Mouse (Mus musculus) small intestine, adult 2 months (tissue): ENCODE results near the gene Dab2ip. TPM values are rescaled to one million over a fixed set of nuclear protein-coding genes. Genes with fewer than 3 reads are reported as not detected.

Experiments used
- H3K27ac ChIP-seq: fragments of 200-500 bp; 2 replicates; pipeline ENCODE4 v1.5.1; 2012; ENCODE audit warnings: low read depth, low read length, control low read depth, inconsistent platforms; ENCODE audit not compliant: insufficient read depth
- H3K27me3 ChIP-seq: fragments of 200-500 bp; 2 replicates; pipeline ENCODE4 v1.6.1; 2012; ENCODE audit warnings: mild to moderate bottlenecking, moderate library complexity, low read length, inconsistent platforms; ENCODE audit not compliant: control insufficient read depth, insufficient read depth
- H3K36me3 ChIP-seq: fragments of 200-500 bp; 2 replicates; pipeline ENCODE4 v1.6.1; 2012; ENCODE audit warnings: mild to moderate bottlenecking, low read length, control low read depth, inconsistent platforms; ENCODE audit not compliant: control insufficient read depth, insufficient read depth
- H3K4me1 ChIP-seq: fragments of 200-500 bp; 2 replicates; pipeline ENCODE4 v1.6.1; 2012; ENCODE audit warnings: low read length, inconsistent platforms, mixed read lengths; ENCODE audit not compliant: control insufficient read depth, insufficient read depth, insufficient read length
- H3K4me3 ChIP-seq: fragments of 200-500 bp; 2 replicates; pipeline ENCODE4 v1.5.1; 2012; ENCODE audit warnings: low read depth, mild to moderate bottlenecking, control low read depth, inconsistent platforms, low read length, moderate library complexity
- CTCF ChIP-seq: fragments of 200-500 bp; IDR thresholded peaks from 2 replicates; pipeline ENCODE4 v1.5.1; 2012; ENCODE audit warnings: low read depth, mild to moderate bottlenecking, control low read depth, inconsistent platforms, low read length, moderate library complexity, mixed read lengths; ENCODE audit not compliant: insufficient replicate concordance, insufficient read length; ENCODE audit errors: extremely low read depth
- POLR2A ChIP-seq: fragments of 200-500 bp; IDR thresholded peaks from 2 replicates; pipeline ENCODE4 v1.6.1; 2012; ENCODE audit warnings: low read depth, mild to moderate bottlenecking, control low read depth, inconsistent platforms, low read length, moderate library complexity
- WGBS: fragments of 180-500 bp; shearing (Covaris S2); methylation state at CpG from one replicate; pipeline ENCODE4 v1.1.7; 2018; 5-methylcytosine and 5-hydroxymethylcytosine counted together
- polyA plus RNA-seq: library from polyadenylated mRNA; depleted of rRNA; stranded (reverse); fragments of >200 nt; gene quantifications from 2 replicates; pipeline ENCODE4 v1.2.3, GENCODE M21; 2012

Gene Dab2ip
- polyA plus RNA-seq, 1 experiment, result 140 TPM

DNA sequence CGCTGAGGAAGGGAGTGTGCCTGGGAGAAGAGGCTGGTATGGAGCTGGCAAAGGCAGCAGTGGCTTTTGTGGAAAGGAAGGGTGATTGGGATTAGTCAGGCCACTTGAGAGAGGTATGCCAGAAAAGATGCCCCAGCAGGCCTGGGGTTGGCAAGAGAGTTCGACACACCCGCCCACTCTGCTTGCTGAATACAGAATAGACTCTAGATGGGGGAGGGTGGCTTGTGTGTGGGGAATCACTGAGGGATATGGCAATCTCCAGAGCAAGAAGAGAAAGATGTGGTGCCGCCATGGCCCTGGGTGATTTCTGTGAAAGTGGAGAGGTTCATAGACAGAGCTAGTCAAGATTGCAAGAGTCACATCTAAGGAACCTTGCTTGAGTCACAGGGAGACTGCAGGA lies 53.6 kb downstream of the Dab2ip start:
- Histone ChIP-seq H3K27ac (no peak overlapping the region), H3K4me3 (no peak overlapping the region), H3K36me3 (no peaks in the 10 kb centered on the region), H3K27me3 (no peaks in the 10 kb centered on the region), H3K4me1 (peaks cover 12% of the 10 kb centered on the region)
- TF ChIP-seq POLR2A (no peak), CTCF (no peak)
- WGBS, result 88% methylated on average over 4 of the region's 4 CpGs

- no peak overlapping the region for H3K4me3 ChIP-seq
- H3K27me3 ChIP-seq, result no peaks in the 10 kb centered on the region
- WGBS, result 89% methylated on average over 7 of the region's 7 CpGs
- no peaks in the 10 kb centered on the region for H3K36me3 ChIP-seq
- peaks cover 19% of the 10 kb centered on the region for H3K4me1 ChIP-seq
- TF ChIP-seq POLR2A (no peak), CTCF (no peak)
- H3K27ac ChIP-seq, result no peak overlapping the region
Observed at GRCm38 (mm10) chr2:35612297-35612696, 54.2 kb downstream of the Dab2ip start.

DNA sequence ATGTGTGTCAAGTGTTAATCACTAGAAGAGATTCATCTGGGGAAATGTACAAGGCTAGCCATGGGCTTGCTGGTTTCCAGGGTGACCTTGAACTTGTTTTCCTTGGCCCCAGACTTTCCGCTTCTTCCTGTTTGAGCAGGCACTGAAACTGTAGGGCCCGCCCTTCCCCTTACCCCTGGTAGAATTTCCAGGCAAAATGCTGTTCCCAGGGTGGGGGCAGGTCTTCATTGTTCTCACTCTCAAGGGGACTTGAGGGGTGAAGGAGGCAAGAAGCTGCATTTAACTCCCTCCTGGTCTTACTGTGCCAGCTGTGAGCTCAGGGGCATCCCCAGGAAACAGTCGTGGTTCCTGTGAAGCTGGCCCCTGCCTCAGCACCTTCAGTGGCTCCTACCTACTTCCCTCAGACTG lies 55.9 kb downstream of the Dab2ip start:
- H3K27ac ChIP-seq, result no peak overlapping the region
- peaks cover 22% of the 10 kb centered on the region for H3K4me1 ChIP-seq

DNA sequence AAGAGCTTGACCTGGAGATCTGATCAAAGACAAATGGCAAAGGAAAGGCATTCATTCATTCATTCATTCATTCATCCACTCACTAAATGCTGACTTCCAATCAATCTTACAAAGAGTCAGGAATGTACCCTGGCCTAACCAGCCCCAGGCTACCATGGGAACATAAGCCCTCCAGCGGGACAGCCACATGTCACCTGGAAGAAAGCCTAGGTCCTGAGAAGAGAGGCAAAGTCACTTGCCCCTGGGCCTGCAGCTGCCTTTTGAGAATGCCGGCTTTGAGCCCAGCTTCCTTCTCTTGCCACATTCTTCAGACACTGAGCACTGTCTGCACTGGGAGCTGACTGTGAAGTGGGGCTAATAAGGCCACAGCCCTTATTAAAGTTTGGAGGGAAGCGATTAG lies 56.3 kb downstream of the Dab2ip start:
- H3K4me3 ChIP-seq, result no peak overlapping the region
- H3K36me3 ChIP-seq, result no peaks in the 10 kb centered on the region
- peaks cover 22% of the 10 kb centered on the region for H3K4me1 ChIP-seq
- H3K27me3 ChIP-seq, result no peaks in the 10 kb centered on the region
- 64% methylated on average over 3 of the region's 3 CpGs for WGBS
- TF ChIP-seq POLR2A (no peak), CTCF (no peak)
- H3K27ac ChIP-seq, result no peak overlapping the region

More for the DNA sequence above, 55.9 kb downstream of the Dab2ip start:
- Histone ChIP-seq H3K36me3 (no peaks in the 10 kb centered on the region), H3K4me3 (no peak overlapping the region), H3K27me3 (no peaks in the 10 kb centered on the region)
- 62% methylated on average over 3 of the region's 3 CpGs for WGBS
- TF ChIP-seq POLR2A (no peak), CTCF (no peak)

GRCm38 (mm10) chr2:35615366-35615765 lies 57.3 kb downstream of the Dab2ip start:
- no peaks in the 10 kb centered on the region for H3K36me3 ChIP-seq
- H3K27ac ChIP-seq, result no peak overlapping the region
- TF ChIP-seq POLR2A, result no peak
- no peak for TF ChIP-seq CTCF
- no peaks in the 10 kb centered on the region for H3K27me3 ChIP-seq
- H3K4me1 ChIP-seq, result peaks cover 20% of the 10 kb centered on the region
- 66% methylated on average over 4 of the region's 4 CpGs for WGBS
- no peak overlapping the region for H3K4me3 ChIP-seq

DNA sequence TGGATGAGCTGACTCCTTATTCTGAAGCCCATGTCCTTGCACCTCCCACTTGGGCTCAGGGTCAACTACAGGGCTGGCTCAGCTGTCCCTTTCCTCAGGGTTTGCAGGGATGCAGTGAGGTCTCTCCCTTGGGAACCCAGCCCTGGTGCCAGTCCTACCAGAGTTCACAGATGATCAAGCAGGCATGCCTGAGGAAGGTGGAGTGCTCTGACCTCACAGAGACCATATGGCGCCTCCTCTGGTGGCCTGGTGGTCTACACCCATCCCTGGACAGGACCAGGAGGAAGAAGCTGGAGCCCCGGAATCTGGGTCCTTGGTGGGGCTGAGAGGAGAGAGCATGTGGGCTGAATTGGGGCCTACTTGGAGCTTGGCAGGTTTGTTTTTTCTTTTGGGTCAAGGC lies 57.9 kb downstream of the Dab2ip start:
- H3K27me3 ChIP-seq, result no peaks in the 10 kb centered on the region
- H3K4me3 ChIP-seq, result no peak overlapping the region
- no peak for TF ChIP-seq POLR2A
- no peak for TF ChIP-seq CTCF
- WGBS, result 86% methylated on average over 2 of the region's 2 CpGs
- peaks cover 19% of the 10 kb centered on the region for H3K4me1 ChIP-seq
- no peaks in the 10 kb centered on the region for H3K36me3 ChIP-seq
- H3K27ac ChIP-seq, result no peak overlapping the region

DNA sequence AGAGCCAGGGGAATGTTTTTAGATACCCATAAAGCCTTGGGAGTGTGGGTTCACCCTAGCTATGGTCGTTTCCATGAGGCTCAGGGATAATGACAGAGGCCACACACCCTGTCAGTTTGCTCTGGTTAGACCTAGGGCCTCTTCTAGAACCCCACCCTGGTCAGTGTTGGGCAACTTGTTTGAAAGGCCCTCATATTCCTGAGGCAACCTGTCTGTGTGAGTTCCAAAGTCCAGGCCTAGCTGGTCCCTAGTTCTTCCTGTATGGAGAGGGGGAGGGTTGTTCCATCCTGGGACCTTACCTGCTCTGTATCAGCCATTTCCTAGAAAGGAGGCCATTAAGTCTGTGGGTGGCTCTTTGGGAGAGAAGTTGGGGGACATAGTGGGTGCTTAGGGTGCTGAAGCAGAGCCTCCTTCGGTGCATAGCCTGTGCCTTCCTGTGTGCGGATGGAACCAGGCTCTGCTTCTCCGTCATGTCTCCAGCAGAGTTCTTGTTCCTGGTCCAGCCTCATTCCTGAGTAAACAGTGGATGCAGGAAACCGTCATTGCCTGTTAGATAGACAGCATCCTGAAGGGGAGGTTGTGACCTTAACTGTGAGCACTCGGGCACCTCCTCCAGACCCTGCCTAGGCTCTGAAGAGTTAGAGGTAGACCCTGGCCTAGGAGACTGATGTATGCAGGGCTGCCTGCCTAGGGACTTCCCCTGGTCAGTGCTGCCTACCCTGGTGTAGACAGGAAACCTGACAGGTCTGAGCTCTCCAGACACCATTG lies 59.0 kb downstream of the Dab2ip start:
- 41% methylated on average over 6 of the region's 6 CpGs for WGBS
- peaks cover 20% of the 10 kb centered on the region for H3K4me1 ChIP-seq
- peaks cover 6% of the 10 kb centered on the region; the same call in 1 of the 2 replicates for H3K27me3 ChIP-seq
- no peaks in the 10 kb centered on the region for H3K36me3 ChIP-seq
- no peak overlapping the region for H3K27ac ChIP-seq
- TF ChIP-seq CTCF (no peak), POLR2A (no peak)
- H3K4me3 ChIP-seq, result no peak overlapping the region
